Mouse (Mus musculus) neutrophil, adult 5-6 weeks (primary cell): ENCODE data around the gene Kcne3. TPM values are rescaled to one million over a fixed set of nuclear protein-coding genes. Genes with fewer than 3 reads are reported as not detected.

ENCODE experiments used
- ATAC-seq: fragments of 151-379, 151-347 bp; 2 replicates; pipeline ENCODE4 v1.8.0; 2017; ENCODE audit warnings: mild to moderate bottlenecking, moderate TSS enrichment; ENCODE audit not compliant: insufficient number of reproducible peaks, poor library complexity, low FRiP score, severe bottlenecking; ENCODE audit errors: extremely low read depth
- total RNA-seq: library from RNA; stranded (forward); fragments of 200-1000 nt; gene quantifications from 2 replicates; pipeline ENCODE4 v1.2.3, GENCODE M21; 2017

Kcne3 gene
- total RNA-seq: 0.47 TPM in 1 of 2 replicates, not detected in the other

GRCm38 (mm10) chr7:100176269-100176668, at the start of gene Kcne3:
Gene Kcne3, plus strand, starts transcription at chr7:100176502.
- ATAC-seq: no peak

GRCm38 (mm10) chr7:100126514-100126913, 49.8 kb upstream of the Kcne3 start:
- ATAC-seq: no peak

GRCm38 (mm10) chr7:100128262-100129041, 47.9 kb upstream of the Kcne3 start:
- ATAC-seq: no peak

GRCm38 (mm10) chr7:100130592-100130991, 45.7 kb upstream of the Kcne3 start:
- ATAC-seq: no peak

GRCm38 (mm10) chr7:100132379-100132778, 43.9 kb upstream of the Kcne3 start:
- ATAC-seq: no peak

GRCm38 (mm10) chr7:100137038-100137437, 39.3 kb upstream of the Kcne3 start:
- ATAC-seq: no peak

- ATAC-seq: no peak
These were observed 38.2 kb upstream of the Kcne3 start for GRCm38 (mm10) chr7:100138075-100138474.

- ATAC-seq: no peak
These were observed 35.7 kb upstream of the Kcne3 start for GRCm38 (mm10) chr7:100140591-100140990.

- ATAC-seq: no peak
These were observed 27.7 kb upstream of the Kcne3 start for GRCm38 (mm10) chr7:100148586-100148985.

GRCm38 (mm10) chr7:100150086-100150485, 26.2 kb upstream of the Kcne3 start:
- ATAC-seq: no peak

GRCm38 (mm10) chr7:100150626-100151025, 25.7 kb upstream of the Kcne3 start:
- ATAC-seq: no peak

- no peak for ATAC-seq
These were observed 18.6 kb upstream of the Kcne3 start for GRCm38 (mm10) chr7:100157669-100158068.

GRCm38 (mm10) chr7:100159105-100159841, 17.0 kb upstream of the Kcne3 start, which contains the start of gene Lipt2:
Gene Lipt2, plus strand, starts transcription at chr7:100159277.
- ATAC-seq: peak; percentile 68

GRCm38 (mm10) chr7:100160006-100160405, 16.3 kb upstream of the Kcne3 start:
- no peak for ATAC-seq

- no peak for ATAC-seq
These were observed 12.8 kb upstream of the Kcne3 start for GRCm38 (mm10) chr7:100163506-100163905.

GRCm38 (mm10) chr7:100168654-100169053, 7.6 kb upstream of the Kcne3 start:
- ATAC-seq: no peak

GRCm38 (mm10) chr7:100170756-100171155, 5.5 kb upstream of the Kcne3 start:
- no peak for ATAC-seq

- no peak for ATAC-seq
These were observed 2.0 kb downstream of the Kcne3 start for GRCm38 (mm10) chr7:100178016-100178890.

- no peak for ATAC-seq
These were observed 2.6 kb downstream of the Kcne3 start for GRCm38 (mm10) chr7:100178891-100179233.
